Mouse (Mus musculus) heart, adult 9 months (tissue): ENCODE measurements at regions not wholly inside any gene's neighbourhood (a gene's known extent, or its start where the extent isn't known, plus 50 kb on each side); places are given as distances from the start of the nearest gene placed in this dataset.

ENCODE experiments used
- DNase-seq, 2 experiments: peaks; one replicate each; pipeline ENCODE4 v3.0.0; 2022; ENCODE audit warnings: low spot score in 2 of 2

DNA sequence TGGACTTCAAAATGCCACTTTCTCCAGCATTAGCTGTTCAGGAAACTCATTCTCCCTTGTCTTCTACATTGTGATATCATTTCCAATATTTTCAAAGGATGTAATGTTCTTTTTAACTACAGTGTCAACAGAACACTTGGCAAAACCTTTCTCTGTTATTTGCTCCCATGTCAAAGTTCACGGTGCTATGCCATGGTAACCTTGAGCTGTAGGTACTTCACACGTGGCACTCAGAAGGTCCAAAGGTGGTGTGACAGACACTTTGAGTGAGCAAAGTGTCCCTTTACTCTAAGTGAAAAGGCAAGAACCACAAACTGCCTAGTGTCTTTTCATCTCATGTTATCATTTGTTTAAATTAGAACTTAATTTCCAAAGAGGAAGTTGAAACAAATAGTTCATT lies 53.3 kb upstream of the Tram2 start:
- DNase-seq: no peak

DNA sequence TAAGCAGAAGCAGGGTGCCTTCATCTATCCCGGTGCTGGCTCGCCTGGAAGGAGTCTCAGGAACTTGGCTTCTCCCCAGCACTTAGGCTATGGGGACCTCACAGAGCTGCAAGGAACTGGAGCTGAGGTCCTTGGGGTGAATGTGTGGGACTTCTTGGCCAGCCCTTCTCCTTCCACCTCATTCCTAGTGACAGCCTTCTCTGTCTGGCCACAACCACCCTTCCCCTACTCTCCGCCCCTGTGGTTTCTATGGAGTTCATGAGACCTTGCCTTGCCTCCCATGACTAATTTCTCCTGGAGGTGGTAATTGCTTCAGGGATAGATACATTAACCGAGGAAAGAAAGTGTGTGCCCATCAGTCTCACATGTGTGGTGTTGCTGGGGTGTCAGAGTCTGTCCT lies 67.9 kb upstream of the Tram2 start:
- no peak for DNase-seq

DNA sequence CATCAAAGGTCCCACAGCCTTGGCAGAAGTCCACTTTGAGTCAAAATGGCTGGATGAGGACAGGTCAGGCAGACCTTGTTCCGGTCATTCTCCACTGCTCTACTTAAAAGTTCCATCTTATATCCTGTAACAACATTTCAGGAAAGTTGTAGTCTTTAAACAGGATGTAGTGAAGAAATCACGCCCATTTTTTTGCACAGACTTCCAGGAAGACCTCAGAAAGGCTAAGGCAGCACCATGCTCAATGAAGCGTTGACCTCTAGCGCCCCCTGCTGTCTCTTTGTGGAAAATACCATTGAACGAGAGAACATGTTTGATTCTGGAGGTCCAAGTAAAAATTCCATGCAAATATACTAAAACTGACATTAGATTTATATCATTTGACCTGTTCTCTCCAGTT lies 56.6 kb upstream of the Tmem14a start:
- DNase-seq: peak; percentile 9 to 63

DNA sequence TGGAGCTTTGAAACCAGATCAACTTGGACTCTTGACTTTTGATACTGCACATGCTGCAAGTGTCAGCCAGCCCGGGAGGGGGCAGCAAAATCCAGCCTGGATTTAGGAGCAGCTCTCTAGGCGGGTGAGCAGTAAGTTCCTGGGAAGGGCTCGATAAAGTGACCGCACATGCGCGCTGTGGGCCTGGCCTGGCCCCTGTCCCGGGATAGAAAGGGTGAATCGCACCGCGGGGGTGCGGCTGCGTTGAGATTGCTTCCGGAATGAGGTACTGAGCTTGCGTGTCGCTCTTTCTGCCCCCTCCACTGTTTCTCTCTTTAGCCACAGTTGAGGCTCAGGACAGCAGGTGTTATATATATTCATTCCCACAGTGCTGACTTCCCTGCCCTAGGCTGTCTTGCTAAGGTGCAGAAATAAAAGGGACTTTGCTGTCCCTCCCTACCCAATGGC lies 52.1 kb upstream of the Tmem14a start:
- peak; percentile 74 to 82 for DNase-seq

DNA sequence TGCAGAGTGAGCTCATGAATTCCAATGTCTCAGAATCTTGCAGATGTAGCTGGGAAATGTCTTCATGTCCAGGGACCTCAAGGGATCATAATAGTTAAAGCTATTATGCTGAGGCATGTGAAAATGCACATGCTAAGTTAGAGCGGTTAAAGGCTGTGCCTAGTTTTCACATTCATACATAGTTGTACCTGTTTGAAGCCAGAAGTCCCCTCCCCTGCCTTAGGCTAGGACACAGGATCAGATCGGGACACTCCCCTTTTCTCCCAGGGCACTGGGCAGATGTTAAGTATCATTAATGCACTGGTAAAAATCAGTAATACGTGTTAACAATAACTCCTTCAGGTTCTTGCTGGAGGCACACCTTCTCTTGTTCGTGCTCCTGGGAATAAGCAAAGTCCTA lies 51.6 kb upstream of the Tmem14a start:
- DNase-seq: no peak
